19 mouse cellular contexts compared by ENCODE assay signal in genomic region chr10:61258131-61258530, GRCm38 (mm10). TPM values are rescaled to one million over a fixed set of nuclear protein-coding genes. Genes with fewer than 3 reads are reported as not detected.
DNase-seq lines count a peak whose midpoint lies in the region; ATAC-seq lines count a peak whose summit lies in the region.
"Had no signal": no experiment of that assay in that cellular context is flagged by ENCODE, and none has a peak within 500 bp of the region (broad histone marks: within the 10 kb centered on the region; RNA-seq: fewer than 3 reads in every experiment).

No protein-coding gene starts in this region.

- ATAC-seq in CD4-positive, CD25-positive, alpha-beta regulatory T cell, adult 4 months = no peak
- ATAC-seq: hindbrain, embryonic 16.5 days had no signal

- DNase-seq in layer of hippocampus, adult 9-11 months = peak; percentile 30
- no peak for DNase-seq in layer of hippocampus, postnatal 36 days
- DNase-seq in NIH3T3 (ENCODE audit: low read depth) = peak; percentile 89
- DNase-seq in frontal cortex, postnatal 14 days (ENCODE audit: low spot score in 2 of 2) = peak; percentile 15 to 32
- DNase-seq in right cerebral cortex, postnatal 25 days = peak; percentile 44
- DNase-seq in testis, postnatal 14 days (ENCODE audit: low spot score) = no peak
- DNase-seq: adrenal gland, postnatal 25 days; cerebellum, adult 18-20 months; gastrocnemius, postnatal 25 days; kidney, adult 11 months; spleen, adult 18-20 months; thymus, adult 18-20 months had no signal

RNA-seq across cellular contexts. Expression of gene Adamts14, which starts 15.1 kb away (rescaled TPM):
- total RNA-seq in layer of hippocampus, postnatal 36 days (2021) = 1 to 10 TPM; 1.8 TPM
- under 1 TPM in 1 of 2 experiments, not detected in 1; 0.11 TPM for polyA plus RNA-seq in CD4-positive, CD25-positive, alpha-beta regulatory T cell, adult 4 months (2017; shearing (Covaris generic))

RNA-seq across cellular contexts. Expression of gene Prf1, which starts 39.5 kb away (rescaled TPM):
- total RNA-seq in layer of hippocampus, postnatal 36 days (2021) = not detected
- polyA plus RNA-seq in CD4-positive, CD25-positive, alpha-beta regulatory T cell, adult 4 months (2017; shearing (Covaris generic)) = 10 to 100 TPM in 1 of 2 experiments, 1 to 10 TPM in 1; 6.8 to 14.3 TPM
- total RNA-seq: ES-E14; gastrocnemius, postnatal 25 days; layer of hippocampus, postnatal 10 days had no signal
- polyA plus RNA-seq: embryonic facial prominence, embryonic 10.5 days; forebrain, embryonic 11.5 days; hindbrain, embryonic 16.5 days; macrophage had no signal

Comparison
In these comparisons a context has a peak if more than half of its experiments do, and no peak if none do; other contexts are left out.
1. DNase-seq: peak in layer of hippocampus, adult 9-11 months (single experiment), NIH3T3 (single experiment), frontal cortex, postnatal 14 days (2 of 2) and right cerebral cortex, postnatal 25 days (single experiment); none in layer of hippocampus, postnatal 36 days (0 of 2) and testis, postnatal 14 days (single experiment).